Mouse (Mus musculus) liver, embryonic 12.5 days (tissue): ENCODE measurements at regions not wholly inside any gene's neighbourhood (a gene's known extent, or its start where the extent isn't known, plus 50 kb on each side); places are given as distances from the start of the nearest gene placed in this dataset.
"Not testable (repeated sequence)": the region's sequence is repeated elsewhere in the genome, so short reads cannot be mapped to it uniquely, and the experiment has no call there.

Experiments used
- ATAC-seq: fragments of 200-750 bp; cut with Nextera tagmentation; 2 replicates; pipeline ENCODE4 v1.8.0; 2017; ENCODE audit warnings: moderate number of reproducible peaks, mild to moderate bottlenecking, moderate library complexity
- H3K27ac ChIP-seq: fragments of 300-500 bp; sonication (generic); 2 replicates; pipeline ENCODE4 v1.5.1; 2016; ENCODE audit warnings: mild to moderate bottlenecking
- H3K27me3 ChIP-seq: fragments of 300-500 bp; sonication (generic); replicated peaks from 2 replicates; pipeline ENCODE4 v1.6.1; 2016; ENCODE audit warnings: mild to moderate bottlenecking, moderate library complexity
- H3K36me3 ChIP-seq: fragments of 300-500 bp; sonication (generic); 2 replicates; pipeline ENCODE4 v1.6.1; 2016; ENCODE audit warnings: mild to moderate bottlenecking, moderate library complexity
- H3K4me1 ChIP-seq: fragments of 300-500 bp; sonication (generic); 2 replicates; pipeline ENCODE4 v1.6.1; 2016
- H3K4me2 ChIP-seq: fragments of 300-500 bp; sonication (generic); 2 replicates; pipeline ENCODE4 v1.6.1; 2016; ENCODE audit warnings: mild to moderate bottlenecking, moderate library complexity
- H3K4me3 ChIP-seq: fragments of 300-500 bp; sonication (generic); 2 replicates; pipeline ENCODE4 v1.5.1; 2016; ENCODE audit warnings: mild to moderate bottlenecking, moderate library complexity
- H3K9ac ChIP-seq: fragments of 300-500 bp; sonication (generic); 2 replicates; pipeline ENCODE4 v1.6.1; 2016; ENCODE audit warnings: mild to moderate bottlenecking, moderate library complexity
- H3K9me3 ChIP-seq: fragments of 300-500 bp; sonication (generic); replicated peaks from 2 replicates; pipeline ENCODE4 v1.6.1; 2016; ENCODE audit warnings: mild to moderate bottlenecking, moderate library complexity
- WGBS: fragments of 180-500 bp; shearing (Covaris S2); methylation state at CpG from one replicate; pipeline ENCODE4 v1.1.7; 2016; ENCODE audit not compliant: insufficient replicate concordance; 5-methylcytosine and 5-hydroxymethylcytosine counted together

GRCm38 (mm10) chr2:78246354-78246753 is 300.2 kb upstream of the Cwc22 start:
- Histone ChIP-seq H3K27ac (no peak overlapping the region), H3K4me1 (no peaks in the 10 kb centered on the region), H3K9me3 (no peaks in the 10 kb centered on the region), H3K9ac (no peak overlapping the region), H3K27me3 (no peaks in the 10 kb centered on the region), H3K4me2 (no peak overlapping the region), H3K36me3 (no peaks in the 10 kb centered on the region), H3K4me3 (no peak overlapping the region)
- WGBS, result 65% methylated on average over 5 of the region's 5 CpGs
- no peak for ATAC-seq

DNA sequence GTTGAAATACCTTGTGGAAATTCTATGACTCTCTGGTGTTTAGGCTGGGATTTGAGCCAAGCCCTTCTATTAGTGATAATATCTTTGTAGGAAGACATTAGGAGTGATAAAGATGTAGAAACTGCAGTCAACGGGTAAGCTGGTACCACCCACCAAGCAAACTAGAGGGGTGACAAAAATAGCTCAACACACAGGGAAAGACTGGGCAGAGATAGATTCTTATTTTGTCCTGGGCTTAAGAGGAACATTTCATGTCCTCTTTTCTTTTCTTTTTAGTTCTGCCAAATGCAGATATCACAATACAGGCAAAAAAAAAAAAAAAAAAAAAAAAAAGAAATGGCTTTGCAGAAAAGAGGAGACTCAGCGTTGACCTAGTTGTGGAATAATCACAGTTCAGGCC is 294.1 kb upstream of the Cwc22 start:
- WGBS, result 45% methylated on average over 2 of the region's 2 CpGs
- no peaks in the 10 kb centered on the region for H3K36me3 ChIP-seq
- ATAC-seq, result no peak

GRCm38 (mm10) chr2:78225383-78226100 is 279.4 kb upstream of the Cwc22 start:
- not testable (repeated sequence) for H3K9me3 ChIP-seq, H3K9ac ChIP-seq, H3K36me3 ChIP-seq, H3K4me3 ChIP-seq, H3K27me3 ChIP-seq
- H3K4me1 ChIP-seq, result peaks cover 14% of the 10 kb centered on the region
- peak overlapping the region; percentile 73 for H3K27ac ChIP-seq
- 49% methylated on average over 4 of the region's 4 CpGs for WGBS
- ATAC-seq, result peak; percentile 87
- H3K4me2 ChIP-seq, result peak overlapping the region; percentile 31

More for the DNA sequence above, 294.1 kb upstream of the Cwc22 start:
- Histone ChIP-seq H3K9ac (no peak overlapping the region), H3K27me3 (no peaks in the 10 kb centered on the region), H3K4me2 (no peak overlapping the region), H3K4me1 (no peaks in the 10 kb centered on the region), H3K27ac (no peak overlapping the region), H3K9me3 (no peaks in the 10 kb centered on the region), H3K4me3 (no peak overlapping the region)

DNA sequence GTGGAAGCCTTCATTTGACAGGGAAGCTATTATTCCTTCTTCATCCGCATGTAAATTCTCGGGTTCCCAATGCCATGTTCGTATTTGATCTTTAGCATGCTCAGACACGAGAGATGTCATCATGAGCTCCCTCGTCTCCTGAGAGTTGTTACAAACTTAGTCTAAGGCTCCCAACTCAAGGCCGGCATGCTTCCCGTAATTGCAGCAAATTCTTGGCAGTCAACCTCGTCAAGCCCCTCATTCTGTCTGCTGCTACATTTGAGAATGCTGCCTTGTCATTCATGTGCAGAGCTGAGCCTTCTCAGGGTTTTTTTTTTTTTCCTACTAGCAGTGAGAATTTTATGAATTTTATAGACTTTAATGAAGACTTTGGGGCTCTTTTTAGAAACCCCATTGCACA is 268.3 kb upstream of the Cwc22 start:
- Histone ChIP-seq H3K27me3 (no peaks in the 10 kb centered on the region), H3K4me2 (no peak overlapping the region), H3K4me3 (no peak overlapping the region), H3K4me1 (no peaks in the 10 kb centered on the region), H3K9ac (no peak overlapping the region), H3K9me3 (no peaks in the 10 kb centered on the region), H3K27ac (no peak overlapping the region), H3K36me3 (no peaks in the 10 kb centered on the region)
- WGBS, result 60% methylated on average over 8 of the region's 8 CpGs
- no peak for ATAC-seq

DNA sequence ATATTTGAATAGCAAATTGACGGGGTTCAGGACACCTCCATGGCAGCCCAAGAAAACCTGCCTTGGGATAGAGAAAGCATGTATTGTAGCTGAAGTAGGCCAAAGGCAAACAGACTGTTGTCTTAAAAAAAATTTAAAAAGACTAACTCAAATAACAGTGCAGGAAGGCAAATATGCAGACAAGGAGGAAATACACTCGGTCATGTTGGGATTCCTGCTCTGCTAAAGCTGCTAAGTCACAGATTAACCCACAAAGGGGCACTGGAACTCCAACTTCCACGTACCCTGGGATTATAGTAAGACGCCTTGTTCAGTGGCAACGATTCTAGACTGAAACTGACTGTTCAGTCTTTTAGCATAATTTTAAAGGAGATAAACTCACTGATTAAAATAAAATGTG is 258.9 kb upstream of the Cwc22 start:
- Histone ChIP-seq H3K4me2 (no peak overlapping the region), H3K9me3 (no peaks in the 10 kb centered on the region), H3K27me3 (no peaks in the 10 kb centered on the region), H3K4me1 (no peaks in the 10 kb centered on the region), H3K27ac (no peak overlapping the region), H3K4me3 (no peak overlapping the region), H3K9ac (no peak overlapping the region), H3K36me3 (no peaks in the 10 kb centered on the region)
- no peak for ATAC-seq
- 49% methylated on average over 5 of the region's 5 CpGs for WGBS

DNA sequence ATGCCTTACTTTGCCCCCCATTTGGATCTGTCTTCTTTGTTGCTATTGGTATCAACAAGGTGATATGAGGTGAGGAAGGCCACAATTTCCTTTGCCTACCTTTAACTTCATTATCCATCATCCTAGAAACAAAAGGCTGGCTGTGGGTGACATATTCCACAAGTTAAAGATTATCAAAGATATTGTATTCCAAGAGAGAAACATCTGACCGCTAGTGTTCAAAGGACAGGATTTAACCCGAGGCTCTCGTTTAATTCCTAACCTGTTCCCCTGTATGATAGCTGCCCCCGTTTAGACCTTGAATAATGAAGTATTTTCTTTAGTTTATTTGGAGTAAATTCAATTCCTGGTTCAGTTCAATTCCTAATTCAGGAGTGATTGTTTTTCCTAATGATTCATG is 249.8 kb upstream of the Cwc22 start:
- no peaks in the 10 kb centered on the region for H3K36me3 ChIP-seq
- no peak overlapping the region for H3K27ac ChIP-seq
- no peak overlapping the region for H3K4me3 ChIP-seq
- H3K9ac ChIP-seq, result no peak overlapping the region
- no peaks in the 10 kb centered on the region for H3K9me3 ChIP-seq
- no peak for ATAC-seq
- H3K4me2 ChIP-seq, result no peak overlapping the region
- H3K4me1 ChIP-seq, result no peaks in the 10 kb centered on the region
- H3K27me3 ChIP-seq, result no peaks in the 10 kb centered on the region
- 64% methylated on average over 4 of the region's 4 CpGs for WGBS

DNA sequence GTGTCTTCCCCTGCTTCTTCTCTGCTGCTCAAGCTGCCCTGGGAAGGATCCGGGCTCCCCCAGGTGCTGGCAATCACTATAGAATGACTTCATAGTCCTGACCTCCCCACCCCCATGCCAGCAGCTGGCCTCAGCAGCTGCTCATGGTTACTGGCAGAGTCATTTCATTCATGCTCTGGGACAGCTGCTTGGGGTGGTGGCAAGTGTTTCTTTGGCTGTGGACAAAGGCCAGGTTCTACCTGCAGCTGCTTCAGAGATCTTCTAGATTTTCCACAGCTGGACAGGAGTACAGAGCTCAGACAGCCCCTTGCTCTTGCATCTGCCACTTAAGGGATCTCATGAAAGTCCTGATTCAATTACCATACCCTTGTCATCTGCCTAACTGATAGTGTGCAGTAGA is 243.4 kb upstream of the Cwc22 start:
- Histone ChIP-seq H3K4me3 (no peak overlapping the region), H3K9ac (no peak overlapping the region), H3K4me2 (no peak overlapping the region), H3K27ac (no peak overlapping the region), H3K36me3 (no peaks in the 10 kb centered on the region), H3K4me1 (no peaks in the 10 kb centered on the region), H3K27me3 (no peaks in the 10 kb centered on the region), H3K9me3 (no peaks in the 10 kb centered on the region)
- ATAC-seq, result no peak
- WGBS, result 10% methylated on average over 1 of the region's 1 CpGs

GRCm38 (mm10) chr2:78184950-78185349 is 238.8 kb upstream of the Cwc22 start:
- H3K36me3 ChIP-seq, result no peaks in the 10 kb centered on the region
- no peaks in the 10 kb centered on the region for H3K4me1 ChIP-seq
- H3K27me3 ChIP-seq, result no peaks in the 10 kb centered on the region
- no peak for ATAC-seq
- H3K27ac ChIP-seq, result no peak overlapping the region
- H3K9me3 ChIP-seq, result no peaks in the 10 kb centered on the region
- H3K4me2 ChIP-seq, result no peak overlapping the region
- no peak overlapping the region for H3K9ac ChIP-seq
- WGBS, result 58% methylated on average over 1 of the region's 1 CpGs
- no peak overlapping the region for H3K4me3 ChIP-seq

DNA sequence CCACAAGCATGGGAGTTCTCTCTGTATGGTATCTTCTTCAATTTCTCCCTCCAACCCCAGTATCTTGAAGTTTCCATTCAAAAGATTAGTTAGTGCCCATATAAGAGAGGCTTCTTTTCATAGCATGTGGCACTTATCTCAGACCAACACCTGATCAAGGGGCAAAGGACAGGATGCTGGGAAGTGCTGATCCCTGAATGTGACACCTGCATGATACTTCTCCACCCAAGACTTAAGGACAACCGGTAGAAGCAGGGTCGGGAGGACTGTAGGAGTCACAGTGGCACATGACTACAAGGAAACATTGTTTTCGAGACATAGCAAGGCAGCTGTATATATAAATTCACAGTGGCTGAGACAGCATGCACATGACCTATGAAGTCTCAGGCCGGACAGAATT is 227.6 kb upstream of the Cwc22 start:
- peak; percentile 73 for ATAC-seq
- no peaks in the 10 kb centered on the region for H3K27me3 ChIP-seq
- H3K9me3 ChIP-seq, result no peaks in the 10 kb centered on the region
- no peaks in the 10 kb centered on the region for H3K4me1 ChIP-seq
- 50% methylated on average over 4 of the region's 4 CpGs for WGBS
- H3K4me2 ChIP-seq, result no peak overlapping the region
- no peak overlapping the region for H3K27ac ChIP-seq
- no peak overlapping the region for H3K4me3 ChIP-seq
- no peak overlapping the region for H3K9ac ChIP-seq
- H3K36me3 ChIP-seq, result no peaks in the 10 kb centered on the region

- Histone ChIP-seq H3K27me3 (no peaks in the 10 kb centered on the region), H3K36me3 (no peaks in the 10 kb centered on the region), H3K9ac (no peak overlapping the region), H3K9me3 (no peaks in the 10 kb centered on the region), H3K4me1 (no peaks in the 10 kb centered on the region), H3K4me3 (no peak overlapping the region), H3K4me2 (no peak overlapping the region), H3K27ac (no peak overlapping the region)
- ATAC-seq, result peak; percentile 77
- WGBS, result 34% methylated on average over 4 of the region's 4 CpGs
These were observed 226.6 kb upstream of the Cwc22 start for GRCm38 (mm10) chr2:78172819-78173218.

DNA sequence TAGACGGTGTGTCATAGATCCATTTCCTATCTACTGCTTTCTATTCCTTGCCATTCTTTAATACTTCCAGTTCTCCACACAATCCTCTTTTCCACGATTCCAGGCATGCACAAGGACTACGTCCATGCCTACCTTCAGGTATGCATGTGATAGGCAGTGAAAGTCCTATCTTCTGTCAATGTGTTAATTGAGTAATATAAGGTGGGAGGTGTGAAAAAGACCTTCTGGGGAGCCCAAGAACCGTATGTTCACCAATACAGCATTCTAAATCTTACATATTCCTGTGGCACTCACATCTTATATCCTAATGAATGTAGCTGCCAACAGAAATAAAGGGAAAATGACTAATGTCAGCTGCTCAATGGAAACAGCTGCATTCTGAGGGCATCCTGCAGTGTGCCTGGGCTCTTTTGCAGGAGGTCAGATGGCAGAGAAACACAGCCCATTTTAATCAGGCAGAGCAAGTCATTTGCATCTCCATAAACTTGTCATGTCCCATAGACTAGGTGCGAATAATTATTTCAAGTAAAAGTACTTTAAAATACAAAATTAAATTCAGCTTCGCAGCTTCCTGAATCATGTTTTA is 224.1 kb upstream of the Cwc22 start:
- Histone ChIP-seq H3K27ac (no peak overlapping the region), H3K4me1 (no peaks in the 10 kb centered on the region), H3K4me2 (no peak overlapping the region), H3K9me3 (no peaks in the 10 kb centered on the region), H3K9ac (no peak overlapping the region), H3K27me3 (no peaks in the 10 kb centered on the region), H3K4me3 (no peak overlapping the region), H3K36me3 (no peaks in the 10 kb centered on the region)
- 57% methylated on average over 6 of the region's 6 CpGs for WGBS
- no peak for ATAC-seq

DNA sequence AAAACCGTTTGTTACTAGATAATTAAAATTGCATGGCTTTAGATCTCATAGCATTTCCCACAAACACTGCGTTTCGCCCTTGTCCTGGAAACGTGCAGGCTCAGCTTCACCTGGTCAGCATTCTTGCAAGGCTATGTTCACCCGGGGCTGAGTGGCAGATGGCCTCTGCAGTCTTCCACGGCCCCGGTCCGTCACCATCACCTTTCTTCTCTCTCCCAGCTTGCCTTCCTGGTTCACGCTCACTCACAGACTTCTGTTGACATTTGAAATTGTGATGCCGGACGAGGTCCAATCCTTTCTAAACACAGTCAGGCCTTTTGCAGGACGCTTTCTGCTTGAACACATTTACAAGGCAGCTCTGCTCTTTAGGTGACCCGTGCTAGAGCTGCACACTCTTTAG is 219.3 kb upstream of the Cwc22 start:
- Histone ChIP-seq H3K4me1 (no peaks in the 10 kb centered on the region), H3K27ac (no peak overlapping the region)
- ATAC-seq, result no peak

More for the DNA sequence above, 219.3 kb upstream of the Cwc22 start:
- no peak overlapping the region for H3K4me3 ChIP-seq
- H3K9me3 ChIP-seq, result no peaks in the 10 kb centered on the region
- no peak overlapping the region for H3K9ac ChIP-seq
- H3K4me2 ChIP-seq, result no peak overlapping the region
- WGBS, result 71% methylated on average over 13 of the region's 13 CpGs
- H3K36me3 ChIP-seq, result no peaks in the 10 kb centered on the region
- H3K27me3 ChIP-seq, result no peaks in the 10 kb centered on the region
